Mouse (Mus musculus) G1E (cell line): ENCODE data around the gene Swsap1.

Experiments
- CTCF ChIP-seq: IDR thresholded peaks from 2 replicates; pipeline ENCODE4 v1.5.1; 2012; ENCODE audit warnings: low read depth, low read length, inconsistent platforms, mixed read lengths
- GATA1 ChIP-seq: IDR thresholded peaks from 2 replicates; pipeline ENCODE4 v1.6.1; 2012; ENCODE audit warnings: borderline replicate concordance, low read length, inconsistent platforms, mixed read lengths
- POLR2AphosphoS5 ChIP-seq: IDR thresholded peaks from 2 replicates; pipeline ENCODE4 v1.6.1; 2012; ENCODE audit warnings: low read depth, low read length, inconsistent platforms; ENCODE audit not compliant: insufficient replicate concordance

GRCm38 (mm10) chr9:21978398-21979128, 23.0 kb downstream of the Swsap1 start:
- no peak for TF ChIP-seq CTCF
- TF ChIP-seq POLR2AphosphoS5: no peak
- no peak for TF ChIP-seq GATA1
